Mouse (Mus musculus): ENCODE results near the gene Nbea. TPM values are rescaled to one million over a fixed set of nuclear protein-coding genes. Genes with fewer than 3 reads are reported as not detected.

Nbea gene
- polyA plus RNA-seq, 2 experiments = 0.76 to 1.3 TPM

- TF ChIP-seq EP300 (IDR thresholded peaks at IDR 0.05; ENCODE audit: low read depth) (no peak), CTCF (IDR thresholded peaks at IDR 0.05; ENCODE audit: low read depth) (no peak)
- no peak for ATAC-seq (ENCODE audit: insufficient read depth)
- Histone ChIP-seq H3K9me3 (ENCODE audit: control insufficient read depth, low read length) (no peaks in the 10 kb centered on the region), H3K27ac (no peak overlapping the region), H3K27me3 (ENCODE audit: control insufficient read depth, insufficient read depth, low read length) (no peaks in the 10 kb centered on the region), H3K4me2 (ENCODE audit: low read depth) (no peak overlapping the region), H3K9ac (replicated peaks) (no peak overlapping the region), H3K36me3 (replicated peaks; ENCODE audit: control insufficient read depth, insufficient read depth, low read depth) (no peaks in the 10 kb centered on the region), H3K4me3 (ENCODE audit: insufficient read depth in 1 of 2, low read depth in 2 of 2, low read length in 2 of 2) (no peak overlapping the region), H3K4me1 (replicated peaks; ENCODE audit: control insufficient read depth in 2 of 2, insufficient read depth in 2 of 2, low read length in 1 of 2) (peaks cover 0 to 2% of the 10 kb centered on the region in 2 experiments; a peak in 1 of 4 replicates)
- 47% methylated on average over 5 of the region's 5 CpGs for WGBS (ENCODE audit: insufficient replicate concordance)
- no peak for DNase-seq (ENCODE audit: low read depth in 3 of 3, low spot score in 3 of 3)
Observed at GRCm38 (mm10) chr3:55814993-55815625, 368.4 kb downstream of the Nbea start.

GRCm38 (mm10) chr3:55794768-55795167, 388.7 kb downstream of the Nbea start:
- Histone ChIP-seq H3K36me3 (replicated peaks; ENCODE audit: control insufficient read depth, insufficient read depth, low read depth) (no peaks in the 10 kb centered on the region), H3K4me3 (ENCODE audit: insufficient read depth in 1 of 2, low read depth in 2 of 2, low read length in 2 of 2) (no peak overlapping the region), H3K9me3 (ENCODE audit: control insufficient read depth, low read length) (no peaks in the 10 kb centered on the region), H3K9ac (replicated peaks) (no peak overlapping the region), H3K4me2 (ENCODE audit: low read depth) (no peak overlapping the region), H3K27me3 (ENCODE audit: control insufficient read depth, insufficient read depth, low read length) (no peaks in the 10 kb centered on the region; the same call in 1 of the 2 replicates), H3K27ac (no peak overlapping the region), H3K4me1 (replicated peaks; ENCODE audit: control insufficient read depth in 2 of 2, insufficient read depth in 2 of 2, low read length in 1 of 2) (no peaks in the 10 kb centered on the region)
- WGBS (ENCODE audit: insufficient replicate concordance) = 64% methylated on average over 2 of the region's 2 CpGs
- TF ChIP-seq EP300 (IDR thresholded peaks at IDR 0.05; ENCODE audit: low read depth) (no peak), CTCF (IDR thresholded peaks at IDR 0.05; ENCODE audit: low read depth) (no peak)
- ATAC-seq (ENCODE audit: insufficient read depth) = no peak
- DNase-seq (ENCODE audit: low read depth in 3 of 3, low spot score in 3 of 3) = no peak

- TF ChIP-seq EP300 (IDR thresholded peaks at IDR 0.05; ENCODE audit: low read depth) = no peak
- TF ChIP-seq CTCF (IDR thresholded peaks at IDR 0.05; ENCODE audit: low read depth) = no peak
- H3K36me3 ChIP-seq (replicated peaks; ENCODE audit: control insufficient read depth, insufficient read depth, low read depth) = no peaks in the 10 kb centered on the region
- H3K9me3 ChIP-seq (ENCODE audit: control insufficient read depth, low read length) = no peaks in the 10 kb centered on the region
- WGBS (ENCODE audit: insufficient replicate concordance) = 40% methylated on average over 7 of the region's 7 CpGs
- ATAC-seq (ENCODE audit: insufficient read depth) = no peak
- H3K4me2 ChIP-seq (ENCODE audit: low read depth) = no peak overlapping the region
- no peak overlapping the region for H3K27ac ChIP-seq
- DNase-seq (ENCODE audit: low read depth in 3 of 3, low spot score in 3 of 3) = no peak
- H3K9ac ChIP-seq (replicated peaks) = no peak overlapping the region
- H3K27me3 ChIP-seq (ENCODE audit: control insufficient read depth, insufficient read depth, low read length) = no peaks in the 10 kb centered on the region; the same call in 1 of the 2 replicates
- H3K4me1 ChIP-seq (replicated peaks; ENCODE audit: control insufficient read depth in 2 of 2, insufficient read depth in 2 of 2, low read length in 1 of 2) = no peaks in the 10 kb centered on the region
- H3K4me3 ChIP-seq (ENCODE audit: insufficient read depth in 1 of 2, low read depth in 2 of 2, low read length in 2 of 2) = no peak overlapping the region
Observed at GRCm38 (mm10) chr3:55793842-55794575, 389.5 kb downstream of the Nbea start.

GRCm38 (mm10) chr3:55792251-55792650, 391.2 kb downstream of the Nbea start:
- H3K9ac ChIP-seq (replicated peaks) = no peak overlapping the region
- no peak for DNase-seq (ENCODE audit: low read depth in 3 of 3, low spot score in 3 of 3)
- WGBS (ENCODE audit: insufficient replicate concordance) = 57% methylated on average over 5 of the region's 5 CpGs

DNA sequence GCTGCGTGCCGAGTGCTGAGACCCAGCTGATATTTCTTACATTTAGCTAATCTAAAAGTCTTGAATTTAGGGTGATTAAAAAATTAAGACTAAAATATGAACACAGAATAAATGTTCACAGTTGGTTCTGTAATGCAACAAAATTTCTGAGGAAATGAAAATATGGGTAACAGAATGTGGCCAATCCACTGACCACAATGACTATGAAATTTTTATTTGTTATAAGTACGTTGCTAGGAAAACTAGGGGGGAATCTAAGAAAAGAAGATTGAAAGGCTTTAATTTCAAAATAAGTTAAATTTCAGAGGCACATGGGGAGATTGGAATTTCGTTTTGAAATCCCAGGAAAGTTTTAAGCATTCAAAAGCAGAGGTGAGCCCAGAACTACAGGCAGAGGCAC, 392.9 kb downstream of the Nbea start:
- H3K36me3 ChIP-seq (replicated peaks; ENCODE audit: control insufficient read depth, insufficient read depth, low read depth) = no peaks in the 10 kb centered on the region
- TF ChIP-seq EP300 (IDR thresholded peaks at IDR 0.05; ENCODE audit: low read depth) = no peak
- TF ChIP-seq CTCF (IDR thresholded peaks at IDR 0.05; ENCODE audit: low read depth) = no peak
- 40% methylated on average over 4 of the region's 4 CpGs for WGBS (ENCODE audit: insufficient replicate concordance)

More at GRCm38 (mm10) chr3:55792251-55792650, 391.2 kb downstream of the Nbea start:
- Histone ChIP-seq H3K4me1 (replicated peaks; ENCODE audit: control insufficient read depth in 2 of 2, insufficient read depth in 2 of 2, low read length in 1 of 2) (no peaks in the 10 kb centered on the region), H3K36me3 (replicated peaks; ENCODE audit: control insufficient read depth, insufficient read depth, low read depth) (no peaks in the 10 kb centered on the region), H3K9me3 (ENCODE audit: control insufficient read depth, low read length) (no peaks in the 10 kb centered on the region), H3K27ac (no peak overlapping the region), H3K4me2 (ENCODE audit: low read depth) (no peak overlapping the region), H3K4me3 (ENCODE audit: insufficient read depth in 1 of 2, low read depth in 2 of 2, low read length in 2 of 2) (no peak overlapping the region), H3K27me3 (ENCODE audit: control insufficient read depth, insufficient read depth, low read length) (peaks cover 13% of the 10 kb centered on the region)
- ATAC-seq (ENCODE audit: insufficient read depth) = no peak
- TF ChIP-seq CTCF (IDR thresholded peaks at IDR 0.05; ENCODE audit: low read depth) = no peak
- no peak for TF ChIP-seq EP300 (IDR thresholded peaks at IDR 0.05; ENCODE audit: low read depth)

More for the DNA sequence above, 392.9 kb downstream of the Nbea start:
- Histone ChIP-seq H3K4me3 (ENCODE audit: insufficient read depth in 1 of 2, low read depth in 2 of 2, low read length in 2 of 2) (no peak overlapping the region), H3K27me3 (ENCODE audit: control insufficient read depth, insufficient read depth, low read length) (peaks cover 29% of the 10 kb centered on the region), H3K4me2 (ENCODE audit: low read depth) (no peak overlapping the region), H3K27ac (no peak overlapping the region), H3K9me3 (ENCODE audit: control insufficient read depth, low read length) (no peaks in the 10 kb centered on the region), H3K4me1 (replicated peaks; ENCODE audit: control insufficient read depth in 2 of 2, insufficient read depth in 2 of 2, low read length in 1 of 2) (no peaks in the 10 kb centered on the region), H3K9ac (replicated peaks) (no peak overlapping the region)
- no peak for DNase-seq (ENCODE audit: low read depth in 3 of 3, low spot score in 3 of 3)
- ATAC-seq (ENCODE audit: insufficient read depth) = no peak

Data from liver, embryonic 14.5 days (tissue).